Mouse (Mus musculus) G1E (cell line): ENCODE data around the gene Rnf121. TPM values are rescaled to one million over a fixed set of nuclear protein-coding genes. Genes with fewer than 3 reads are reported as not detected.
"Not testable (repeated sequence)": the region's sequence is repeated elsewhere in the genome, so short reads cannot be mapped to it uniquely, and the experiment has no call there.

Experiments
- ATAC-seq: 2 replicates; pipeline ENCODE4 v1.8.0; 2016; ENCODE audit warnings: mild to moderate bottlenecking; ENCODE audit not compliant: insufficient number of reproducible peaks, poor library complexity, low FRiP score, severe bottlenecking; ENCODE audit errors: extremely low read depth
- DNase-seq: peaks from one replicate; pipeline ENCODE4 v3.0.0; 2012; ENCODE audit warnings: low spot score
- H3K27me3 ChIP-seq: 2 replicates; pipeline ENCODE4 v1.6.1; 2012; ENCODE audit warnings: mild to moderate bottlenecking, low read length, inconsistent platforms; ENCODE audit not compliant: insufficient read depth
- H3K36me3 ChIP-seq: replicated peaks from 2 replicates; pipeline ENCODE3; 2012; ENCODE audit warnings: mild to moderate bottlenecking, inconsistent platforms
- H3K4me1 ChIP-seq: 2 replicates; pipeline ENCODE4 v1.6.1; 2012; ENCODE audit warnings: low read depth, low read length, inconsistent platforms, mixed read lengths; ENCODE audit not compliant: insufficient read depth
- H3K4me3 ChIP-seq: 2 replicates; pipeline ENCODE4 v1.5.1; 2012; ENCODE audit warnings: low read depth, mild to moderate bottlenecking, inconsistent platforms, low read length, moderate library complexity, mixed read lengths
- H3K9me3 ChIP-seq: replicated peaks from 2 replicates; pipeline ENCODE4 v1.6.1; 2012; ENCODE audit warnings: inconsistent platforms
- CTCF ChIP-seq: IDR thresholded peaks from 2 replicates; pipeline ENCODE4 v1.5.1; 2012; ENCODE audit warnings: low read depth, low read length, inconsistent platforms, mixed read lengths
- GATA1 ChIP-seq: IDR thresholded peaks from 2 replicates; pipeline ENCODE4 v1.6.1; 2012; ENCODE audit warnings: borderline replicate concordance, low read length, inconsistent platforms, mixed read lengths
- GATA2 ChIP-seq: IDR thresholded peaks from 2 replicates; pipeline ENCODE4 v1.6.1; 2012; ENCODE audit warnings: low read depth, low read length, inconsistent platforms, borderline replicate concordance
- POLR2AphosphoS5 ChIP-seq: IDR thresholded peaks from 2 replicates; pipeline ENCODE4 v1.6.1; 2012; ENCODE audit warnings: low read depth, low read length, inconsistent platforms; ENCODE audit not compliant: insufficient replicate concordance
- TAL1 ChIP-seq: conservative IDR thresholded peaks from 2 replicates; pipeline ENCODE4 v1.6.1; 2012; ENCODE audit warnings: low read depth, low read length, inconsistent platforms, mixed read lengths
- polyA plus RNA-seq: library from polyadenylated mRNA; stranded (reverse); fragments of >175 nt; gene quantifications from 2 replicates; pipeline ENCODE4 v1.2.3, GENCODE M21; 2012
- total RNA-seq, 2 experiments: library from RNA; stranded (forward) in 1 of 2; stranded (reverse) in 1 of 2; fragments of 200-1000 nt in 1 of 2; fragments of >200 nt in 1 of 2; fragmentation: Nextera tagmentation in 1 of 2; gene quantifications; 2 replicates each; pipeline ENCODE4 v1.2.3; 2014 to 2017

Gene Rnf121
- total and polyA plus RNA-seq, 3 experiments: 2.7 to 11.4 (median 8.6) TPM

GRCm38 (mm10) chr7:102076714-102077296, 11.5 kb upstream of the Rnf121 start:
- peaks cover 93% of the 10 kb centered on the region for H3K36me3 ChIP-seq
- H3K9me3 ChIP-seq: no peaks in the 10 kb centered on the region
- DNase-seq: no peak
- peaks cover 2% of the 10 kb centered on the region; the same call in 1 of the 2 replicates for H3K4me1 ChIP-seq
- H3K4me3 ChIP-seq: no peak overlapping the region
- no peak for ATAC-seq
- H3K27me3 ChIP-seq: no peaks in the 10 kb centered on the region
- no peak for TF ChIP-seq GATA1
- no peak for TF ChIP-seq POLR2AphosphoS5
- no peak for TF ChIP-seq GATA2
- no peak for TF ChIP-seq TAL1
- no peak for TF ChIP-seq CTCF

- TF ChIP-seq GATA1 (no peak), TAL1 (no peak), CTCF (no peak), POLR2AphosphoS5 (no peak), GATA2 (no peak)
- H3K27me3 ChIP-seq: no peaks in the 10 kb centered on the region
- ATAC-seq (no peak), DNase-seq (no peak)
- H3K36me3 ChIP-seq: peaks cover 38% of the 10 kb centered on the region
- H3K9me3 ChIP-seq: no peaks in the 10 kb centered on the region
- peaks cover 32% of the 10 kb centered on the region for H3K4me1 ChIP-seq
- H3K4me3 ChIP-seq: peak overlapping the region; percentile 72
These were observed 1.1 kb upstream of the Rnf121 start for GRCm38 (mm10) chr7:102066363-102066762.

- ATAC-seq (no peak), DNase-seq (no peak)
- TF ChIP-seq GATA2 (no peak), GATA1 (no peak), TAL1 (no peak), POLR2AphosphoS5 (no peak), CTCF (no peak)
- no peaks in the 10 kb centered on the region for H3K9me3 ChIP-seq
- peaks cover 34% of the 10 kb centered on the region for H3K4me1 ChIP-seq
- no peaks in the 10 kb centered on the region for H3K27me3 ChIP-seq
- H3K4me3 ChIP-seq: peak overlapping the region; percentile 72
- peaks cover 30% of the 10 kb centered on the region for H3K36me3 ChIP-seq
These were observed 619 bp downstream of the Rnf121 start for GRCm38 (mm10) chr7:102064655-102065045.

GRCm38 (mm10) chr7:102063891-102064290, 1.4 kb downstream of the Rnf121 start:
- Histone ChIP-seq H3K4me1 (peaks cover 31% of the 10 kb centered on the region), H3K9me3 (no peaks in the 10 kb centered on the region), H3K36me3 (peaks cover 33% of the 10 kb centered on the region), H3K27me3 (no peaks in the 10 kb centered on the region), H3K4me3 (peak overlapping the region; percentile 72; the same call in 1 of the 2 replicates)
- ATAC-seq (no peak), DNase-seq (no peak)
- no peak for TF ChIP-seq CTCF
- TF ChIP-seq GATA1: no peak
- TF ChIP-seq TAL1: no peak
- no peak for TF ChIP-seq POLR2AphosphoS5
- TF ChIP-seq GATA2: no peak

- no peaks in the 10 kb centered on the region for H3K9me3 ChIP-seq
- H3K36me3 ChIP-seq: peaks cover 27% of the 10 kb centered on the region
- H3K4me1 ChIP-seq: peaks cover 27% of the 10 kb centered on the region
- TF ChIP-seq GATA1 (no peak), CTCF (no peak), POLR2AphosphoS5 (no peak), TAL1 (no peak), GATA2 (no peak)
- H3K27me3 ChIP-seq: no peaks in the 10 kb centered on the region
- ATAC-seq (no peak), DNase-seq (no peak)
- H3K4me3 ChIP-seq: no peak overlapping the region
These were observed 3.1 kb downstream of the Rnf121 start for GRCm38 (mm10) chr7:102062203-102062602.

- TF ChIP-seq POLR2AphosphoS5 (no peak), GATA2 (no peak), TAL1 (no peak), GATA1 (no peak), CTCF (no peak)
These were observed 3.9 kb downstream of the Rnf121 start for GRCm38 (mm10) chr7:102061353-102061752.

GRCm38 (mm10) chr7:102048524-102048923, 16.7 kb downstream of the Rnf121 start:
- H3K4me1 ChIP-seq, DNase-seq, H3K9me3 ChIP-seq, ATAC-seq, H3K4me3 ChIP-seq, H3K27me3 ChIP-seq: not testable (repeated sequence)
- peaks cover 32% of the 10 kb centered on the region for H3K36me3 ChIP-seq

More at GRCm38 (mm10) chr7:102061353-102061752, 3.9 kb downstream of the Rnf121 start:
- Histone ChIP-seq H3K36me3 (peaks cover 33% of the 10 kb centered on the region), H3K9me3 (no peaks in the 10 kb centered on the region), H3K4me1 (peaks cover 21% of the 10 kb centered on the region), H3K4me3 (no peak overlapping the region), H3K27me3 (no peaks in the 10 kb centered on the region)
- DNase-seq (no peak), ATAC-seq (no peak)
